ENCODE assay signal across 20 mouse cellular contexts in the genomic region with DNA sequence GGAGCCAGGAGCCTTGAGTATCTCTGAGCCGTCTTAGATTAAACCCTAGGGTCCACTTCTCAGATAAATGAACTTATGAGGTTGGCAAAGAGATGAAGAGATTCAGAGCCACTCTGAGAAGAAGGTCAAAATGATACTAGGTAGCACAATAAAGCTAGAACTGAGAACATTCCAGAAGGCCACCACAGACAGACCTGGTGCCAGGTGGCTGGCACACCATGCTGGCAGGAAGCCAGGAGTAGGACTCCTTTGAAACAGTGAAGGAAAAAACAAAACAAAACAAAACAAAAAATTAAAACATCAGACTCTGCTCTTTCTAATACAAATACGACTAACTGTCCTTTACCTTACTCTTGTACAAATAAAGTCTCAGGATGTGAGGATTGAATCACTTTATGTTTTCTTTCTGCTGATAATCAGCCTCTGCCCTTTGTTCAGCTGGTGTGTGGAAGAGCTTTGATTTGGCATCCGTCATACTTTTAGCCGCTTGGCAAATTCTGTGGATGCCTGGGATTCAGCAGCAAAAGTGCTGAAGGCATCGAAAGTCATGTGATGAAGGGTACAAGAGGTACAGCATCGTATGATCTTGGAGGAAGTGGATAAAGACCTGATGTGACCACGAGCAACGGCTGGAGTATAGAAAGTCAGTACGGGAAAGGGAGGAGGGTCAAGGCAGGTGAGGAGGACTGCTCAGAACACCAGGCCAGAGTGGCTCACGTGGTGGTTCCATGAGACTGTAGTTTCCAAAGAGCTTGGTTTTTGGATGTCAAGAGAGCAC. TPM values are rescaled to one million over a fixed set of nuclear protein-coding genes. Genes with fewer than 3 reads are reported as not detected.
DNase-seq lines count a peak whose midpoint lies in the region; ATAC-seq lines count a peak whose summit lies in the region.
"Had no signal": no experiment of that assay in that cellular context is flagged by ENCODE, and none has a peak within 500 bp of the region (broad histone marks: within the 10 kb centered on the region; RNA-seq: fewer than 3 reads in every experiment).

No protein-coding gene starts in this region.

- WGBS in kidney, embryonic 15.5 days: 86% methylated on average over 10 of the region's 10 CpGs

- H3K4me1 ChIP-seq in kidney, embryonic 15.5 days: no peaks in the 10 kb centered on the region
- H3K4me1 ChIP-seq: limb, embryonic 15.5 days; midbrain, embryonic 10.5 days; neural tube, embryonic 15.5 days had no signal

- H3K27me3 ChIP-seq in kidney, embryonic 15.5 days: no peaks in the 10 kb centered on the region
- H3K27me3 ChIP-seq: limb, embryonic 15.5 days; neural tube, embryonic 15.5 days had no signal

- H3K9ac ChIP-seq in kidney, embryonic 15.5 days: no peak overlapping the region
- H3K9ac ChIP-seq: hindbrain, embryonic 14.5 days; limb, embryonic 15.5 days; neural tube, embryonic 15.5 days had no signal

- no peaks in the 10 kb centered on the region for H3K9me3 ChIP-seq in kidney, embryonic 15.5 days (replicated peaks)
- H3K9me3 ChIP-seq: limb, embryonic 15.5 days; midbrain, embryonic 10.5 days; neural tube, embryonic 15.5 days had no signal

- peak; percentile 55; the same call in 1 of the 2 replicates for ATAC-seq in cerebellum, adult (ENCODE audit: insufficient number of reproducible peaks, low FRiP score, low TSS enrichment)
- no peak for ATAC-seq in kidney, embryonic 15.5 days (replicated peaks; ENCODE audit: low FRiP score)
- ATAC-seq: forebrain, embryonic 14.5 days; inflammation-experienced regulatory T-cells, adult 6 months had no signal

- H3K4me3 ChIP-seq in kidney, embryonic 15.5 days (replicated peaks): no peak overlapping the region
- H3K4me3 ChIP-seq: gastrocnemius, adult 2 months; left cerebral cortex, adult 2 months; limb, embryonic 15.5 days; midbrain, embryonic 10.5 days; neural tube, embryonic 15.5 days had no signal

- H3K36me3 ChIP-seq in kidney, embryonic 15.5 days: peaks cover 16% of the 10 kb centered on the region

- H3K4me2 ChIP-seq in kidney, embryonic 15.5 days: no peak overlapping the region
- H3K4me2 ChIP-seq: hindbrain, embryonic 14.5 days; limb, embryonic 15.5 days; neural tube, embryonic 15.5 days had no signal

- DNase-seq in cerebellum, postnatal 4 days (ENCODE audit: low spot score in 2 of 2): no peak
- peak; percentile 38 for DNase-seq in kidney, adult 9 months
- DNase-seq in cerebellum, adult 8-10 months: peak; percentile 81
- peak; percentile 87 for DNase-seq in cerebellum, postnatal 36 days
- DNase-seq in layer of hippocampus, adult 9-11 months: no peak
- no peak for DNase-seq in adrenal gland, postnatal 10 days
- DNase-seq: adrenal gland, postnatal 14 days; gastrocnemius, adult 2 months; heart, postnatal 4 days; left cerebral cortex, postnatal 4 days; thymus, adult 18-20 months had no signal

- no peak overlapping the region for H3K27ac ChIP-seq in kidney, embryonic 15.5 days
- H3K27ac ChIP-seq: gastrocnemius, adult 2 months; hindbrain, embryonic 14.5 days; left cerebral cortex, adult 2 months; limb, embryonic 15.5 days; midbrain, embryonic 10.5 days; neural tube, embryonic 15.5 days had no signal

RNA-seq across cellular contexts. Expression of a gene that starts 31.3 kb away (rescaled TPM):
- polyA plus RNA-seq in kidney, embryonic 15.5 days (2015; fragmentation: Nextera tagmentation; extraction: Ambion mirVana): 12.6 and 14.5 TPM in 2 replicates
- 10 to 100 TPM; 40.0 to 51.3 TPM for total RNA-seq in adrenal gland, postnatal 10 days (2021)

RNA-seq across cellular contexts. Expression of a gene that starts 33.6 kb away (rescaled TPM):
- 16.9 and 22.4 TPM in 2 replicates for polyA plus RNA-seq in kidney, embryonic 15.5 days (2015; fragmentation: Nextera tagmentation; extraction: Ambion mirVana)
- total RNA-seq in adrenal gland, postnatal 10 days (2021): 10 to 100 TPM in 1 of 2 experiments, 1 to 10 TPM in 1; 9.0 to 10.9 TPM
- total RNA-seq: gastrocnemius, adult 2 months had no signal

RNA-seq across cellular contexts. Expression of a gene that starts 34.5 kb away (rescaled TPM):
- 3.1 and 3.2 TPM in 2 replicates for polyA plus RNA-seq in kidney, embryonic 15.5 days (2015; fragmentation: Nextera tagmentation; extraction: Ambion mirVana)
- total RNA-seq in adrenal gland, postnatal 10 days (2021): 10 to 100 TPM in 1 of 2 experiments, 1 to 10 TPM in 1; 8.5 to 13.1 TPM

RNA-seq across cellular contexts. Expression of a gene that starts 52.7 kb away (rescaled TPM):
- polyA plus RNA-seq in kidney, embryonic 15.5 days (2015; fragmentation: Nextera tagmentation; extraction: Ambion mirVana): 72.9 and 73.7 TPM in 2 replicates
- 10 to 100 TPM; 46.0 to 68.0 TPM for total RNA-seq in adrenal gland, postnatal 10 days (2021)

Comparison
In these comparisons a context has a peak if more than half of its experiments do, and no peak if none do; other contexts are left out.
1. DNase-seq: peak in kidney, adult 9 months (single experiment), cerebellum, adult 8-10 months (single experiment) and cerebellum, postnatal 36 days (2 of 2); none in cerebellum, postnatal 4 days (0 of 2), layer of hippocampus, adult 9-11 months (single experiment) and adrenal gland, postnatal 10 days (single experiment).